Mouse (Mus musculus) megakaryocyte progenitor cell, adult 5-6 weeks (primary cell): ENCODE results near the gene Enah. TPM values are rescaled to one million over a fixed set of nuclear protein-coding genes. Genes with fewer than 3 reads are reported as not detected.
A peak's percentile ranks its signal among the peaks of the same experiment; 100 is the strongest.

Experiments
- ATAC-seq: replicated peaks from 2 replicates; pipeline ENCODE4 v1.8.0; 2016; ENCODE audit warnings: mild to moderate bottlenecking, moderate TSS enrichment, inconsistent platforms; ENCODE audit not compliant: poor library complexity
- total RNA-seq, 2 experiments: library from RNA; stranded (forward) in 1 of 2; stranded (reverse) in 1 of 2; fragments of 157-497, 149-512 nt in 1 of 2; fragments of 200-1000 nt in 1 of 2; gene quantifications; 2 replicates each; pipeline versions ENCODE4 v1.2.3 to v1.2.4; 2015 to 2017

The Enah gene
- total RNA-seq (2015) (2.5 and 3.3 TPM in 2 replicates), total RNA-seq (2017) (4.1 and 6.1 TPM in 2 replicates)

- ATAC-seq: 0 out of 2 replicates have a peak, but pooled peaks have one; percentile 4
These were observed at the start of gene Enah for GRCm38 (mm10) chr1:182019926-182020801. Gene Enah, minus strand, starts transcription at chr1:182019990.

- ATAC-seq: no peak
These were observed 48.3 kb upstream of the Enah start for GRCm38 (mm10) chr1:182068136-182068535.

GRCm38 (mm10) chr1:182066527-182067465 lies 47.0 kb upstream of the Enah start:
- ATAC-seq: no peak

GRCm38 (mm10) chr1:182063716-182064115 lies 43.9 kb upstream of the Enah start:
- no peak for ATAC-seq

GRCm38 (mm10) chr1:182062801-182063200 lies 43.0 kb upstream of the Enah start:
- ATAC-seq: no peak

GRCm38 (mm10) chr1:182061203-182061602 lies 41.4 kb upstream of the Enah start:
- ATAC-seq: no peak

- ATAC-seq: no peak
These were observed 40.0 kb upstream of the Enah start for GRCm38 (mm10) chr1:182059806-182060205.

GRCm38 (mm10) chr1:182057998-182058397 lies 38.2 kb upstream of the Enah start:
- no peak for ATAC-seq

- ATAC-seq: no peak
These were observed 35.3 kb upstream of the Enah start for GRCm38 (mm10) chr1:182055122-182055521.

GRCm38 (mm10) chr1:182054651-182055050 lies 34.9 kb upstream of the Enah start:
- no peak for ATAC-seq

GRCm38 (mm10) chr1:182052973-182053372 lies 33.2 kb upstream of the Enah start:
- no peak for ATAC-seq

- no peak for ATAC-seq
These were observed 32.6 kb upstream of the Enah start for GRCm38 (mm10) chr1:182052385-182052784.

GRCm38 (mm10) chr1:182049813-182050212 lies 30.0 kb upstream of the Enah start:
- no peak for ATAC-seq

GRCm38 (mm10) chr1:182048101-182048500 lies 28.3 kb upstream of the Enah start:
- ATAC-seq: no peak

GRCm38 (mm10) chr1:182047016-182047690 lies 27.4 kb upstream of the Enah start:
- no peak for ATAC-seq

- ATAC-seq: peak; percentile 83
These were observed 25.4 kb upstream of the Enah start for GRCm38 (mm10) chr1:182045208-182045607.

- ATAC-seq: no peak
These were observed 20.7 kb upstream of the Enah start for GRCm38 (mm10) chr1:182040538-182040937.

- ATAC-seq: no peak
These were observed 12.0 kb upstream of the Enah start for GRCm38 (mm10) chr1:182031757-182032156.

- no peak for ATAC-seq
These were observed 11.3 kb upstream of the Enah start for GRCm38 (mm10) chr1:182031066-182031465.

- ATAC-seq: no peak
These were observed 10.3 kb upstream of the Enah start for GRCm38 (mm10) chr1:182029989-182030649.
